19 mouse cellular contexts compared by ENCODE assay signal in the genomic region with DNA sequence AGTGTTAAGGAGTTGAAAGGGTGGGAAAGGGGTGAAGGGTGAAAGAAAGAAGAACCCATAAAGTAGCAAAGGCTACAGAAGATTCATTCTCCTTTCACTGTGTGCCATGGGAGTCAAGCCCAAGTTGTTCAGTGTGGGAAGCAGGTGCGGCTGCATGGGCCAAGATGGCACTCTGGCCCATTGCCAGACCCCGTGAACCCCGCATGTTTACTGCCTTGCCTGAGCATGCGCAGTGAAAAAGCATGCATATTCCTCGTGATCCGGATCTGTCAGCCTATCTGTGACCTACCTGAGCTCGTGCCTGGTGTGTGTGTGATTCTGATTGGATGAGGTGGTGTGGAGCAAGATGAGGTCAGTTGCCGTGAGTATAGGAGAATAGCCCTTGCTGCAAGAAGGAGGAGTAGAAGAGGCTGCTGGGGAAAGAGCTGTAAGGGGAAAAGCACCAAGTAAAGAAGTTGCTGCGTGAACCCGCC. TPM values are rescaled to one million over a fixed set of nuclear protein-coding genes. Genes with fewer than 3 reads are reported as not detected.
DNase-seq lines count a peak whose midpoint lies in the region; ATAC-seq and TF ChIP-seq lines count a peak whose summit lies in the region.
"Had no signal": no experiment of that assay in that cellular context is flagged by ENCODE, and none has a peak within 500 bp of the region (broad histone marks: within the 10 kb centered on the region; RNA-seq: fewer than 3 reads in every experiment).

No protein-coding gene starts in this region.

- H3K4me2 ChIP-seq in intestine, embryonic 16.5 days (ENCODE audit: low read depth, low read length) = no peak overlapping the region
- H3K4me2 ChIP-seq in intestine, embryonic 15.5 days (replicated peaks) = no peak overlapping the region
- peak overlapping the region; percentile 61 for H3K4me2 ChIP-seq in myocyte (ENCODE audit: low read depth)
- H3K4me2 ChIP-seq: embryonic facial prominence, embryonic 12.5 days had no signal

- no peak for ATAC-seq in CD4-positive, CD25-positive, alpha-beta regulatory T cell, adult 4 months
- no peak for ATAC-seq in intestine, embryonic 16.5 days
- ATAC-seq in intestine, embryonic 15.5 days = no peak
- ATAC-seq: hindbrain, postnatal 0 days had no signal

- no peak overlapping the region for H3ac ChIP-seq in myocyte (ENCODE audit: control insufficient read depth, insufficient read length)

- TF ChIP-seq POLR2A in myocyte (IDR thresholded peaks at IDR 0.05; ENCODE audit: insufficient read length, low read depth) = no peak

- H3K9ac ChIP-seq in intestine, embryonic 16.5 days (ENCODE audit: low read depth, low read length) = no peak overlapping the region
- H3K9ac ChIP-seq in intestine, embryonic 15.5 days = no peak overlapping the region
- H3K9ac ChIP-seq: embryonic facial prominence, embryonic 12.5 days had no signal

- H3K4me3 ChIP-seq in intestine, embryonic 16.5 days (ENCODE audit: low read length) = 0 out of 2 replicates have a peak overlapping the region, but pooled peaks have one; percentile 2
- no peak overlapping the region for H3K4me3 ChIP-seq in intestine, embryonic 15.5 days (replicated peaks)
- no peak overlapping the region for H3K4me3 ChIP-seq in myocyte
- H3K4me3 ChIP-seq: embryonic facial prominence, embryonic 12.5 days; forebrain, embryonic 10.5 days; limb, embryonic 10.5 days had no signal

- H3K27ac ChIP-seq in intestine, embryonic 16.5 days (ENCODE audit: low read length) = no peak overlapping the region
- H3K27ac ChIP-seq in intestine, embryonic 15.5 days = no peak overlapping the region
- H3K27ac ChIP-seq: embryonic facial prominence, embryonic 12.5 days; forebrain, embryonic 10.5 days; hindbrain, postnatal 0 days; limb, embryonic 10.5 days had no signal

- WGBS in intestine, embryonic 16.5 days = 79% methylated on average over 10 of the region's 10 CpGs
- WGBS in intestine, embryonic 15.5 days = 82% methylated on average over 10 of the region's 10 CpGs

- no peaks in the 10 kb centered on the region for H3K79me2 ChIP-seq in myocyte (ENCODE audit: control insufficient read depth, insufficient read depth)

- H3K27me3 ChIP-seq in intestine, embryonic 16.5 days (replicated peaks; ENCODE audit: control insufficient read depth, insufficient read depth, low read length) = no peaks in the 10 kb centered on the region
- H3K27me3 ChIP-seq in intestine, embryonic 15.5 days (replicated peaks) = no peaks in the 10 kb centered on the region
- H3K27me3 ChIP-seq in myocyte (ENCODE audit: control insufficient read depth, insufficient read depth, insufficient read length) = no peaks in the 10 kb centered on the region
- H3K27me3 ChIP-seq: embryonic facial prominence, embryonic 12.5 days had no signal

- peaks cover 8% of the 10 kb centered on the region; the same call in 1 of the 2 replicates for H3K4me1 ChIP-seq in intestine, embryonic 16.5 days (ENCODE audit: control insufficient read depth, insufficient read depth, low read length)
- 0 out of 2 replicates have a peak, but pooled peaks cover 12% of the 10 kb centered on the region for H3K4me1 ChIP-seq in intestine, embryonic 15.5 days (replicated peaks)

- H3K9me3 ChIP-seq in intestine, embryonic 16.5 days (ENCODE audit: control insufficient read depth, low read length) = no peaks in the 10 kb centered on the region
- no peaks in the 10 kb centered on the region for H3K9me3 ChIP-seq in intestine, embryonic 15.5 days

- H3K36me3 ChIP-seq in intestine, embryonic 16.5 days (ENCODE audit: control insufficient read depth, insufficient read depth, low read length) = no peaks in the 10 kb centered on the region
- H3K36me3 ChIP-seq in intestine, embryonic 15.5 days = no peaks in the 10 kb centered on the region
- H3K36me3 ChIP-seq in myocyte (ENCODE audit: control insufficient read depth, insufficient read depth) = no peaks in the 10 kb centered on the region
- H3K36me3 ChIP-seq: embryonic facial prominence, embryonic 12.5 days; forebrain, embryonic 10.5 days; limb, embryonic 10.5 days had no signal

- DNase-seq in CD4-positive, CD25-positive, alpha-beta regulatory T cell, adult 2 months (ENCODE audit: low read depth, low spot score) = peak; percentile 28
- peak; percentile 67 for DNase-seq in R1 (ENCODE audit: low read depth, low spot score)
- DNase-seq in ovary, adult 18-20 months (ENCODE audit: low spot score) = no peak
- DNase-seq in spleen, postnatal 4 days (ENCODE audit: low spot score in 2 of 2) = no peak
- DNase-seq: heart, adult 18-20 months; heart, postnatal 14 days; kidney, postnatal 10 days; right cerebral cortex, postnatal 14 days; thymus, postnatal 14 days had no signal

TF ChIP-seq in myocyte, 11 proteins besides CTCF, POLR2A, EP300 and RAD21:
- TF ChIP-seq POLR2AphosphoS2 (IDR thresholded peaks at IDR 0.05; ENCODE audit: insufficient read length, low read depth) = no peak
- no peak for TF ChIP-seq MAX (IDR thresholded peaks at IDR 0.05; ENCODE audit: low read depth)
- no peak for TF ChIP-seq USF1 (IDR thresholded peaks at IDR 0.05; ENCODE audit: low read depth)
- no peak for TF ChIP-seq MYOG (IDR thresholded peaks at IDR 0.05; ENCODE audit: control insufficient read depth in 1 of 3, insufficient read depth in 1 of 3, insufficient read length in 2 of 3, low read depth in 2 of 3)
- TF ChIP-seq TCF12 (IDR thresholded peaks at IDR 0.05; ENCODE audit: insufficient read depth, poor library complexity, severe bottlenecking) = no peak
- no peak for TF ChIP-seq TCF3 (IDR thresholded peaks at IDR 0.05; ENCODE audit: insufficient read length, low read depth)
- no peak for TF ChIP-seq REST (IDR thresholded peaks at IDR 0.05; ENCODE audit: insufficient read depth, insufficient read length)
- TF ChIP-seq E2F4 (IDR thresholded peaks at IDR 0.05; ENCODE audit: insufficient read depth) = no peak
- no peak for TF ChIP-seq SRF (IDR thresholded peaks at IDR 0.05; ENCODE audit: control insufficient read depth, insufficient read length, low read depth)
- no peak for TF ChIP-seq CEBPB (IDR thresholded peaks at IDR 0.05; ENCODE audit: insufficient read depth, poor library complexity, severe bottlenecking)
- TF ChIP-seq MYOD1 (IDR thresholded peaks at IDR 0.05; ENCODE audit: control insufficient read depth in 1 of 3, insufficient read length in 2 of 3, low read depth in 2 of 3) = no peak
TF ChIP-seq in myocyte: peak in this region for 0.

RNA-seq across cellular contexts. Expression of a gene that starts 26.0 kb away (rescaled TPM):
- polyA plus RNA-seq in CD4-positive, CD25-positive, alpha-beta regulatory T cell, adult 4 months (2017; shearing (Covaris generic)) = 10 to 100 TPM; 17.0 to 27.0 TPM
- polyA plus RNA-seq in intestine, embryonic 16.5 days (2015; fragmentation: Nextera tagmentation; extraction: Ambion mirVana) = 59.1 and 61.4 TPM in 2 replicates
- polyA plus RNA-seq in intestine, embryonic 15.5 days (2015; fragmentation: Nextera tagmentation; extraction: Ambion mirVana) = 62.7 and 65.7 TPM in 2 replicates
- polyA plus RNA-seq in myocyte (2012; fragmentation: generic; extraction: Trizol) = 79.2 TPM

RNA-seq across cellular contexts. Expression of a gene that starts 37.4 kb away (rescaled TPM):
- polyA plus RNA-seq in CD4-positive, CD25-positive, alpha-beta regulatory T cell, adult 4 months (2017; shearing (Covaris generic)) = 1 to 10 TPM; 3.7 to 4.5 TPM
- 16.0 and 16.4 TPM in 2 replicates for polyA plus RNA-seq in intestine, embryonic 16.5 days (2015; fragmentation: Nextera tagmentation; extraction: Ambion mirVana)
- 4.7 and 14.8 TPM in 2 replicates for polyA plus RNA-seq in intestine, embryonic 15.5 days (2015; fragmentation: Nextera tagmentation; extraction: Ambion mirVana)
- 16.4 TPM for polyA plus RNA-seq in myocyte (2012; fragmentation: generic; extraction: Trizol)

RNA-seq across cellular contexts. Expression of a gene that starts 38.9 kb away (rescaled TPM):
- 1 to 10 TPM; 2.2 to 3.0 TPM for polyA plus RNA-seq in CD4-positive, CD25-positive, alpha-beta regulatory T cell, adult 4 months (2017; shearing (Covaris generic))
- 36.8 and 42.4 TPM in 2 replicates for polyA plus RNA-seq in intestine, embryonic 16.5 days (2015; fragmentation: Nextera tagmentation; extraction: Ambion mirVana)
- polyA plus RNA-seq in intestine, embryonic 15.5 days (2015; fragmentation: Nextera tagmentation; extraction: Ambion mirVana) = 53.3 and 57.4 TPM in 2 replicates
- polyA plus RNA-seq in myocyte (2012; fragmentation: generic; extraction: Trizol) = not detected

RNA-seq across cellular contexts. Expression of a gene that starts 49.8 kb away (rescaled TPM):
- polyA plus RNA-seq in CD4-positive, CD25-positive, alpha-beta regulatory T cell, adult 4 months (2017; shearing (Covaris generic)) = not detected
- not detected in 2 replicates for polyA plus RNA-seq in intestine, embryonic 16.5 days (2015; fragmentation: Nextera tagmentation; extraction: Ambion mirVana)
- polyA plus RNA-seq in intestine, embryonic 15.5 days (2015; fragmentation: Nextera tagmentation; extraction: Ambion mirVana) = not detected in 2 replicates
- not detected for polyA plus RNA-seq in myocyte (2012; fragmentation: generic; extraction: Trizol)
- polyA plus RNA-seq: embryonic facial prominence, embryonic 12.5 days; forebrain, embryonic 10.5 days; hindbrain, postnatal 0 days; limb, embryonic 10.5 days; liver, embryonic 16.5 days; stomach, embryonic 14.5 days had no signal

RNA-seq across cellular contexts. Expression of a gene that starts 49.9 kb away (rescaled TPM):
- polyA plus RNA-seq in CD4-positive, CD25-positive, alpha-beta regulatory T cell, adult 4 months (2017; shearing (Covaris generic)) = not detected
- not detected in 2 replicates for polyA plus RNA-seq in intestine, embryonic 16.5 days (2015; fragmentation: Nextera tagmentation; extraction: Ambion mirVana)
- polyA plus RNA-seq in intestine, embryonic 15.5 days (2015; fragmentation: Nextera tagmentation; extraction: Ambion mirVana) = not detected in 2 replicates
- not detected for polyA plus RNA-seq in myocyte (2012; fragmentation: generic; extraction: Trizol)
- polyA plus RNA-seq: embryonic facial prominence, embryonic 12.5 days; forebrain, embryonic 10.5 days; hindbrain, postnatal 0 days; limb, embryonic 10.5 days; liver, embryonic 16.5 days; stomach, embryonic 14.5 days had no signal

Comparison
In these comparisons a context has a peak if more than half of its experiments do, and no peak if none do; other contexts are left out.
1. DNase-seq: peak in CD4-positive, CD25-positive, alpha-beta regulatory T cell, adult 2 months (single experiment) and R1 (single experiment); none in ovary, adult 18-20 months (single experiment) and spleen, postnatal 4 days (0 of 2).